Mouse (Mus musculus): Measurements from ENCODE around the gene Gtf2i. TPM values are rescaled to one million over a fixed set of nuclear protein-coding genes. Genes with fewer than 3 reads are reported as not detected.

The Gtf2i gene
- polyA plus RNA-seq (2017; shearing (Covaris generic)) = 228 TPM

DNA sequence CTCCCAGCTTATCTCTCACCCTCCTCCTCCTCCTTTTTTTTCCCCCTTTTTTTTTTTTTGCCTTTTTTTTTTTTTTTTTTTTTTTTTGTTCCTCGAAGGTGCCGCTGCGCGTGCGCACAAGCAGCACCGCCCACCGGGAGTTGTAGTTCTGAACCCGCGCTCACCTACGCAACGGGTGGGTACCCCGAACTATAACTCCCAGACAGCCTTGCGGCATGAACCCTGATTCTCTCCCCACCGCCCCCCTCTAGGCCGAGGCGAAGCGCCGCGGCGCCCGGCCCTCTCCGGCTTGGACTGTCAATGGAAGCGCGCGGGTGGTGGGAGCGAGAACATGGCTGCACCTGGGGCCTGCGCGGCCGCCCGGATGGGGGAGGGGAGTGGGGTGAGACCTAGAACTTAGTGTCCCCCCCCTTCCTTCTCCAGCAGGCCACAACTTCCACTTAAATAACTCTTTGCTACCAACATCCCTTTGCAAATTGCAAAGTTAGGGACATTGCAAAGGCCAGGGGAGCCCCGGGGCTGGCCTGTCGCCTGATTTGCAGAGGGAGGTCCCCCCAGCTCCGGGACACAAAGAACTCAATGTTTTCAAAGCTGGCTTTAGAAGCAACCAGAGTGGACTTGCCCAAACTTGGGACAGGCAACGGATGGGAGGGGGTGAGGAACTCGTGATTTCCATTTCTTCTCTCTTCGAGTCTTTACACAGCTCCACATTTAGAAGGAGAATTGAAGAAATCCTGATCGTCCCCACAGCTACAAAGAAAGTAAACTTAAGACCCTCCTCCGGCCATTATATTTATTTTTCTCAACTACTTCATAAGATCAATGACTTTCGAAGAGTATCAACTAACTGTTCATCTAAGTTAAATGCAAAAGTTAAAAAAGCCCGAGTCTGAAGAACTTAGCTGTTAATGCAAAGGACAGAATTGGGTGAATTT, at the start of gene Gtf2i:
TSS of gene Gtf2i (minus strand) at position 73 of the 935 bp plus-strand sequence.

DNA sequence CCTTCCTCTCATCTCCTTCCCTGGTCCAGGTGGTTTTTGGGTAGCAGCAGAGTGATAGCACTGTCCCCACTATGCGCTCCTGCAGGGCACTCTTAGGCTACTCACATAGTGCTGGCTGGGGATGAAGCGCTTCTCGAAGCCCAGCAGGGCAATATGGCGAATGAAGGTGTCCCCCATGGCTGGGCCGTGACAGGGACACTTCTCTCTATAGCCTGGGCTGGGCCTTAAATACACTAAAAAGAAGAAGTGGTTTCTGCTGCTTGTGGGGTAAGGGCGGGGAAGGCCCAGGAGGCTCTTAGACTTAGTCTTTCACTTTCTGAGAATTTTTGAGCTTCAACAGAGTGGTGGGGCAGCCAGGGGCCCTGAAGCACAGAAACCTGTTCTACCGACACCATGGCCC, 85.2 kb downstream of the Gtf2i start, which contains the start of gene Ncf1:
TSS of gene Ncf1 (minus strand) at position 235 of the 400 bp plus-strand sequence.

Other genes with a start within 250 kb of the Gtf2i start
- gene Castor2, start 215.0 kb downstream of the Gtf2i start, polyA plus RNA-seq (2017; shearing (Covaris generic)) = 3.0 TPM
- gene Rcc1l, start 138.0 kb downstream of the Gtf2i start, polyA plus RNA-seq (2017; shearing (Covaris generic)) = 15.9 TPM
- gene Gtf2ird2, start 130.7 kb downstream of the Gtf2i start, polyA plus RNA-seq (2017; shearing (Covaris generic)) = 7.5 TPM
- gene Ncf1, start 85.1 kb downstream of the Gtf2i start, polyA plus RNA-seq (2017; shearing (Covaris generic)) = 3.0 TPM
- gene Gtf2ird1, start 142.0 kb upstream of the Gtf2i start, polyA plus RNA-seq (2017; shearing (Covaris generic)) = 3.1 TPM
- gene Clip2, start 237.7 kb upstream of the Gtf2i start, polyA plus RNA-seq (2017; shearing (Covaris generic)) = 1.6 TPM
- gene Syna, start 245.4 kb upstream of the Gtf2i start, polyA plus RNA-seq (2017; shearing (Covaris generic)) = not detected

Measured in effector memory CD4-positive, alpha-beta T cell, adult 5 months (primary cell).